ENCODE assay signal across 8 mouse cellular contexts in genomic region chr7:5014251-5015117, GRCm38 (mm10). TPM values are rescaled to one million over a fixed set of nuclear protein-coding genes. Genes with fewer than 3 reads are reported as not detected.
DNase-seq lines count a peak whose midpoint lies in the region; ATAC-seq and TF ChIP-seq lines count a peak whose summit lies in the region.

Gene Zfp524, plus strand, starts transcription at chr7:5014415.
Gene Fiz1, minus strand, starts transcription at chr7:5014697.

- H3K4me3 ChIP-seq in cortical plate, adult 2 months (ENCODE audit: insufficient read depth, low read length) = peak within 1 kb of the TSS; percentile 39
- H3K4me3 ChIP-seq in megakaryocyte, embryonic 14.5 days (replicated peaks) = peak within 1 kb of the TSS; percentile 94

- no peaks in the 10 kb centered on the region for H3K27me3 ChIP-seq in megakaryocyte, embryonic 14.5 days (replicated peaks)

- peak within 1 kb of the TSS; percentile 99 for H3K27ac ChIP-seq in cortical plate, adult 2 months (ENCODE audit: insufficient read depth, low read length)

- peak; percentile 69 for ATAC-seq in activated CD4-positive, CD25-positive, alpha-beta regulatory T cell, adult 4 months

- H3K9me3 ChIP-seq in megakaryocyte, embryonic 14.5 days = 0 out of 2 replicates have a peak, but pooled peaks cover 3% of the 10 kb centered on the region

- no peaks in the 10 kb centered on the region for H3K4me1 ChIP-seq in cortical plate, adult 2 months (ENCODE audit: control insufficient read depth, insufficient read depth, low read length)
- H3K4me1 ChIP-seq in megakaryocyte, embryonic 14.5 days = peaks cover 49% of the 10 kb centered on the region

- TF ChIP-seq CTCF in cortical plate, adult 2 months (IDR thresholded peaks at IDR 0.05; ENCODE audit: extremely low read depth, insufficient read depth, low read length) = no peak

- DNase-seq in gastrocnemius, adult 8-10 months (ENCODE audit: low spot score in 2 of 2) = peak; percentile 97 to 98
- DNase-seq in hindlimb bud, embryonic 11.5 days (ENCODE audit: extremely low spot score, low read depth, low spot score) = peak; percentile 95
- peak; percentile 95 to 96 for DNase-seq in left cerebral cortex, adult 8-10 months (ENCODE audit: low spot score in 2 of 2)
- DNase-seq in right cerebral cortex, postnatal 10 days (ENCODE audit: low spot score in 2 of 2) = peak; percentile 97
- DNase-seq in urinary bladder, postnatal 25 days (ENCODE audit: low spot score) = peak; percentile 97

- peaks cover 56% of the 10 kb centered on the region for H3K36me3 ChIP-seq in megakaryocyte, embryonic 14.5 days (replicated peaks; ENCODE audit: low read length)

- TF ChIP-seq POLR2A in cortical plate, adult 2 months (IDR thresholded peaks at IDR 0.05; ENCODE audit: extremely low read depth, insufficient read depth, low read length) = 0 out of 2 replicates have a peak, but pooled peaks have one; percentile 41

RNA-seq across cellular contexts. Expression of gene Zfp524, which starts in this region (rescaled TPM):
- polyA plus RNA-seq in activated CD4-positive, CD25-positive, alpha-beta regulatory T cell, adult 4 months (2017; shearing (Covaris generic)) = 10 to 100 TPM; 33.3 to 55.4 TPM
- 15.3 and 15.6 TPM in 2 replicates for polyA plus RNA-seq in cortical plate, adult 2 months (2012; rRNA removed)
- total RNA-seq in gastrocnemius, adult 8-10 months (2022) = 10 to 100 TPM in 2 of 4 experiments, 1 to 10 TPM in 2; 8.3 to 11.7 (median 10.2) TPM
- 1 to 10 TPM; 6.3 to 7.8 (median 6.5) TPM for total RNA-seq in left cerebral cortex, adult 8-10 months (2022)
- 68.6 and 88.3 TPM in 2 replicates for polyA plus RNA-seq in megakaryocyte, embryonic 14.5 days (2012; ENCODE audit: insufficient read depth, low replicate concordance)

RNA-seq across cellular contexts. Expression of gene Fiz1, which starts in this region (rescaled TPM):
- 10 to 100 TPM in 1 of 2 experiments, 1 to 10 TPM in 1; 8.1 to 10.1 TPM for polyA plus RNA-seq in activated CD4-positive, CD25-positive, alpha-beta regulatory T cell, adult 4 months (2017; shearing (Covaris generic))
- polyA plus RNA-seq in cortical plate, adult 2 months (2012; rRNA removed) = 21.5 TPM in 2 replicates
- 10 to 100 TPM; 22.4 to 25.7 (median 24.6) TPM for total RNA-seq in gastrocnemius, adult 8-10 months (2022)
- 10 to 100 TPM; 21.3 to 23.5 (median 23.2) TPM for total RNA-seq in left cerebral cortex, adult 8-10 months (2022)
- 17.2 and 28.0 TPM in 2 replicates for polyA plus RNA-seq in megakaryocyte, embryonic 14.5 days (2012; ENCODE audit: insufficient read depth, low replicate concordance)

Comparison
In these comparisons a context has a peak if more than half of its experiments do, and no peak if none do; other contexts are left out.
1. Peak in every context shown above with its lines: DNase-seq, ATAC-seq, H3K4me3 ChIP-seq and H3K27ac ChIP-seq.